Mouse (Mus musculus): Measurements from ENCODE around the gene Lman1l. TPM values are rescaled to one million over a fixed set of nuclear protein-coding genes. Genes with fewer than 3 reads are reported as not detected.

The Lman1l gene
- total RNA-seq, 2 experiments from 2014 or later, result not detected

Other genes with a start within 250 kb of the Lman1l start
- 10 to 100 TPM in 1 of 2 experiments, 1 to 10 TPM in 1; 8.3 to 11.7 TPM for gene Ppcdc, start 180.7 kb downstream of the Lman1l start, total RNA-seq (2021)
- 10 to 100 TPM; 13.3 to 14.5 TPM for gene Scamp5, start 152.7 kb downstream of the Lman1l start, total RNA-seq (2021)
- under 1 TPM in 1 of 2 experiments, not detected in 1; 0.26 TPM for gene Rpp25, start 116.7 kb downstream of the Lman1l start, total RNA-seq (2021)
- 100 to 1,000 TPM; 639 to 672 TPM for gene Cox5a, start 99.5 kb downstream of the Lman1l start, total RNA-seq (2021)
- 10 to 100 TPM; 12.3 to 14.0 TPM for gene Fam219b, start 83.2 kb downstream of the Lman1l start, total RNA-seq (2021)
- 100 to 1,000 TPM; 112 to 115 TPM for gene Mpi, start 68.0 kb downstream of the Lman1l start, total RNA-seq (2021)
- gene Scamp2, start 59.8 kb downstream of the Lman1l start, total RNA-seq (2021), result 10 to 100 TPM; 68.2 to 75.6 TPM
- gene Ulk3, start 31.3 kb downstream of the Lman1l start, total RNA-seq (2021), result 10 to 100 TPM; 14.3 to 15.3 TPM
- gene Cplx3, start 14.5 kb downstream of the Lman1l start, total RNA-seq (2021), result not detected
- gene Csk, start 32.9 kb upstream of the Lman1l start, total RNA-seq (2021), result 10 to 100 TPM; 39.5 to 42.9 TPM
- under 1 TPM in 1 of 2 experiments, not detected in 1; 0.16 TPM for gene Cyp1a2, start 62.9 kb upstream of the Lman1l start, total RNA-seq (2021)
- not detected for gene Cyp1a1, start 67.2 kb upstream of the Lman1l start, total RNA-seq (2021)
- 10 to 100 TPM; 11.8 to 12.5 TPM for gene Edc3, start 87.8 kb upstream of the Lman1l start, total RNA-seq (2021)
- gene Clk3, start 145.1 kb upstream of the Lman1l start, total RNA-seq (2021), result 10 to 100 TPM; 52.7 to 58.9 TPM
- gene Arid3b, start 216.0 kb upstream of the Lman1l start, total RNA-seq (2021), result 1 to 10 TPM; 4.5 to 7.2 TPM